Mouse (Mus musculus) stomach, postnatal 0 days (tissue): ENCODE data around the gene Spata18. TPM values are rescaled to one million over a fixed set of nuclear protein-coding genes. Genes with fewer than 3 reads are reported as not detected.

Experiments used
- ATAC-seq: fragments of 200-750 bp; cut with Nextera tagmentation; 2 replicates; pipeline ENCODE4 v1.8.0; 2017; ENCODE audit not compliant: low FRiP score, low TSS enrichment
- DNase-seq: peaks from one replicate; pipeline ENCODE4 v3.0.0-alpha.2; 2016; ENCODE audit warnings: low spot score
- H3K27ac ChIP-seq: fragments of 300-500 bp; sonication (generic); replicated peaks from 2 replicates; pipeline ENCODE4 v1.5.1; 2014; ENCODE audit warnings: mild to moderate bottlenecking, control low read depth
- H3K27me3 ChIP-seq: fragments of 300-500 bp; sonication (generic); 2 replicates; pipeline ENCODE4 v1.6.1; 2014; ENCODE audit warnings: low read length; ENCODE audit not compliant: control insufficient read depth, insufficient read depth
- H3K36me3 ChIP-seq: fragments of 300-500 bp; sonication (generic); 2 replicates; pipeline ENCODE4 v1.6.1; 2014; ENCODE audit warnings: low read length, mixed read lengths; ENCODE audit not compliant: control insufficient read depth, insufficient read depth
- H3K4me1 ChIP-seq: fragments of 300-500 bp; sonication (generic); replicated peaks from 2 replicates; pipeline ENCODE4 v1.6.1; 2014; ENCODE audit warnings: antibody characterized with exemption; ENCODE audit not compliant: control insufficient read depth, insufficient read depth
- H3K4me2 ChIP-seq: fragments of 300-500 bp; sonication (generic); replicated peaks from 2 replicates; pipeline ENCODE4 v1.6.1; 2014; ENCODE audit warnings: low read depth, mild to moderate bottlenecking, control low read depth, moderate library complexity
- H3K4me3 ChIP-seq: fragments of 300-500 bp; sonication (generic); 2 replicates; pipeline ENCODE4 v1.5.1; 2014; ENCODE audit warnings: low read depth, low read length, control low read depth
- H3K9ac ChIP-seq: fragments of 300-500 bp; sonication (generic); 2 replicates; pipeline ENCODE4 v1.6.1; 2014; ENCODE audit warnings: mild to moderate bottlenecking, low read length, control low read depth, mixed read lengths
- H3K9me3 ChIP-seq: fragments of 300-500 bp; sonication (generic); 2 replicates; pipeline ENCODE4 v1.6.1; 2016; ENCODE audit warnings: low read length; ENCODE audit not compliant: control insufficient read depth
- CTCF ChIP-seq: IDR thresholded peaks from 2 replicates; pipeline ENCODE4 v1.5.1; 2016; ENCODE audit warnings: antibody characterized with exemption, low read depth, mild to moderate bottlenecking, moderate library complexity
- EP300 ChIP-seq: optimal IDR thresholded peaks from 2 replicates; pipeline ENCODE3; 2016; ENCODE audit warnings: antibody characterized with exemption
- WGBS: fragments of 180-500 bp; shearing (Covaris S2); extraction: QIAGEN DNeasy Blood & Tissue Kit; methylation state at CpG from one replicate; pipeline ENCODE4 v1.1.7; 2014; 5-methylcytosine and 5-hydroxymethylcytosine counted together
- polyA plus RNA-seq: library from polyadenylated mRNA; unstranded; fragments of >200 nt; fragmentation: Nextera tagmentation; extraction: Ambion mirVana; gene quantifications from 2 replicates; pipeline ENCODE4 v1.2.1, GENCODE M21; 2015

Spata18 gene
- polyA plus RNA-seq, 1 experiment from 2014 or later = 0.19 TPM

- Histone ChIP-seq H3K9ac (no peak overlapping the region), H3K36me3 (no peaks in the 10 kb centered on the region), H3K4me2 (no peak overlapping the region), H3K27me3 (no peaks in the 10 kb centered on the region), H3K9me3 (no peaks in the 10 kb centered on the region), H3K4me3 (no peak overlapping the region), H3K4me1 (no peaks in the 10 kb centered on the region), H3K27ac (no peak overlapping the region)
- no peak for TF ChIP-seq CTCF
- TF ChIP-seq EP300 = no peak
- no peak for ATAC-seq
- DNase-seq = no peak
- 54% methylated on average over 7 of the region's 7 CpGs for WGBS
Measured at GRCm38 (mm10) chr5:73712852-73713251, 61.7 kb downstream of the Spata18 start.

GRCm38 (mm10) chr5:73716941-73717340 is 65.8 kb downstream of the Spata18 start:
- TF ChIP-seq EP300 (no peak), CTCF (no peak)
- Histone ChIP-seq H3K27ac (no peak overlapping the region), H3K27me3 (no peaks in the 10 kb centered on the region), H3K4me2 (no peak overlapping the region), H3K9me3 (no peaks in the 10 kb centered on the region), H3K4me3 (no peak overlapping the region), H3K9ac (no peak overlapping the region), H3K4me1 (no peaks in the 10 kb centered on the region), H3K36me3 (no peaks in the 10 kb centered on the region)
- WGBS = 66% methylated on average over 2 of the region's 2 CpGs
- DNase-seq (no peak), ATAC-seq (no peak)

- Histone ChIP-seq H3K4me3 (no peak overlapping the region), H3K36me3 (no peaks in the 10 kb centered on the region), H3K27me3 (no peaks in the 10 kb centered on the region), H3K9ac (no peak overlapping the region), H3K4me2 (no peak overlapping the region), H3K9me3 (no peaks in the 10 kb centered on the region), H3K27ac (no peak overlapping the region), H3K4me1 (no peaks in the 10 kb centered on the region)
- 55% methylated on average over 21 of the region's 21 CpGs for WGBS
- TF ChIP-seq CTCF = no peak
- no peak for TF ChIP-seq EP300
- DNase-seq (no peak), ATAC-seq (no peak)
Measured at GRCm38 (mm10) chr5:73721682-73722282, 70.6 kb downstream of the Spata18 start.

GRCm38 (mm10) chr5:73725981-73726380 is 74.8 kb downstream of the Spata18 start:
- TF ChIP-seq EP300 = no peak
- no peak for TF ChIP-seq CTCF
- ATAC-seq (no peak), DNase-seq (no peak)
- no peaks in the 10 kb centered on the region for H3K27me3 ChIP-seq
- no peak overlapping the region for H3K4me2 ChIP-seq
- no peaks in the 10 kb centered on the region for H3K36me3 ChIP-seq
- H3K4me3 ChIP-seq = no peak overlapping the region
- H3K9ac ChIP-seq = no peak overlapping the region
- no peak overlapping the region for H3K27ac ChIP-seq
- no peaks in the 10 kb centered on the region for H3K4me1 ChIP-seq
- H3K9me3 ChIP-seq = no peaks in the 10 kb centered on the region
- 79% methylated on average over 4 of the region's 4 CpGs for WGBS

GRCm38 (mm10) chr5:73728651-73729050 is 77.5 kb downstream of the Spata18 start:
- ATAC-seq (no peak), DNase-seq (no peak)
- H3K27ac ChIP-seq = no peak overlapping the region
- no peak overlapping the region for H3K4me3 ChIP-seq
- H3K9me3 ChIP-seq = no peaks in the 10 kb centered on the region
- H3K9ac ChIP-seq = no peak overlapping the region
- H3K27me3 ChIP-seq = no peaks in the 10 kb centered on the region
- H3K36me3 ChIP-seq = no peaks in the 10 kb centered on the region
- no peak overlapping the region for H3K4me2 ChIP-seq
- H3K4me1 ChIP-seq = no peaks in the 10 kb centered on the region
- TF ChIP-seq EP300 (no peak), CTCF (no peak)
- WGBS = 48% methylated on average over 7 of the region's 7 CpGs

Other genes with a start within 250 kb of the Spata18 start
- 8.6 and 10.9 TPM in 2 replicates for gene Cwh43, start 245.3 kb upstream of the Spata18 start, polyA plus RNA-seq
- 10.6 and 10.8 TPM in 2 replicates for gene Dcun1d4, start 170.4 kb upstream of the Spata18 start, polyA plus RNA-seq
- gene Lrrc66, start 18.9 kb upstream of the Spata18 start, polyA plus RNA-seq = 3.0 and 3.5 TPM in 2 replicates
- gene Sgcb, start 3.6 kb upstream of the Spata18 start, polyA plus RNA-seq = 12.4 and 12.7 TPM in 2 replicates